Mouse (Mus musculus) midbrain, embryonic 16.5 days (tissue): ENCODE measurements at regions not wholly inside any gene's neighbourhood (a gene's known extent, or its start where the extent isn't known, plus 50 kb on each side); places are given as distances from the start of the nearest gene placed in this dataset.

ENCODE experiments used
- ATAC-seq: fragments of 200-750 bp; cut with Nextera tagmentation; 2 replicates; pipeline ENCODE4 v1.8.0; 2017; ENCODE audit warnings: moderate TSS enrichment
- H3K27ac ChIP-seq: fragments of 300-500 bp; sonication (generic); 2 replicates; pipeline ENCODE4 v1.5.1; 2014; ENCODE audit warnings: mild to moderate bottlenecking, low read length, mixed read lengths
- H3K27me3 ChIP-seq: fragments of 300-500 bp; sonication (generic); 2 replicates; pipeline ENCODE4 v1.6.1; 2014; ENCODE audit warnings: low read depth, low read length, mixed read lengths; ENCODE audit not compliant: control insufficient read depth, insufficient read depth
- H3K36me3 ChIP-seq: fragments of 300-500 bp; sonication (generic); 2 replicates; pipeline ENCODE4 v1.6.1; 2014; ENCODE audit warnings: mild to moderate bottlenecking, low read length, moderate library complexity, mixed read lengths; ENCODE audit not compliant: control insufficient read depth, insufficient read depth
- H3K4me1 ChIP-seq: fragments of 300-500 bp; sonication (generic); 2 replicates; pipeline ENCODE4 v1.6.1; 2014; ENCODE audit warnings: mild to moderate bottlenecking, low read length, mixed read lengths; ENCODE audit not compliant: control insufficient read depth, insufficient read depth
- H3K4me2 ChIP-seq: fragments of 300-500 bp; sonication (generic); 2 replicates; pipeline ENCODE4 v1.6.1; 2014; ENCODE audit warnings: mild to moderate bottlenecking, low read length, mixed read lengths
- H3K4me3 ChIP-seq: fragments of 300-500 bp; sonication (generic); 2 replicates; pipeline ENCODE4 v1.5.1; 2014; ENCODE audit warnings: low read depth, mild to moderate bottlenecking, low read length, moderate library complexity, mixed read lengths
- H3K9ac ChIP-seq: fragments of 300-500 bp; sonication (generic); 2 replicates; pipeline ENCODE4 v1.6.1; 2014; ENCODE audit warnings: low read depth, low read length, mixed read lengths
- H3K9me3 ChIP-seq: fragments of 300-500 bp; sonication (generic); replicated peaks from 2 replicates; pipeline ENCODE4 v1.6.1; 2014; ENCODE audit warnings: mild to moderate bottlenecking, low read length, mixed read lengths; ENCODE audit not compliant: control insufficient read depth, poor library complexity, severe bottlenecking
- WGBS: fragments of 180-500 bp; shearing (Covaris S2); extraction: QIAGEN DNeasy Blood & Tissue Kit; methylation state at CpG from one replicate; pipeline ENCODE4 v1.1.7; 2014; 5-methylcytosine and 5-hydroxymethylcytosine counted together

DNA sequence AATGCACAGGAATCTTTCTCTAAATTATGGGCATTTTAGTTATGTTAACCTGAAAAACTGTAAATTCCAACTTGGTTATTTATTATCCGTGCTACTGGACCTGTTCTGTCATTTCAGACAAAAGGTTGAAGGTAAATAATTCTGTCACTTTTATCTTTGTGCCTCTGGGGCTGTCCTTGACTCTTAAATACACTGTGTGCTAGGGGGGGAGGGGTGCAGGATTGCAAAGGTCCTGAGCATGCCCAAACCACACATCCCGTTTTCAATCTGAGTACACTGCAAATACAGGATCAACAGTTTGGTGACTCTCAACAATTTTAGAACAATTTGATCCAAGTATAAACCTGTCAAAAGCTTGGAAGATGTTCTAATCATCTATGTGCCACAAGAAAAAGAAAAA, 227.4 kb upstream of the Pabpc6 start:
- H3K27me3 ChIP-seq: no peaks in the 10 kb centered on the region
- H3K9ac ChIP-seq: no peak overlapping the region
- no peaks in the 10 kb centered on the region for H3K36me3 ChIP-seq
- no peak overlapping the region for H3K27ac ChIP-seq
- H3K4me3 ChIP-seq: no peak overlapping the region
- 49% methylated on average over 2 of the region's 2 CpGs for WGBS
- no peak for ATAC-seq
- no peaks in the 10 kb centered on the region for H3K4me1 ChIP-seq
- H3K4me2 ChIP-seq: no peak overlapping the region
- H3K9me3 ChIP-seq: no peaks in the 10 kb centered on the region

DNA sequence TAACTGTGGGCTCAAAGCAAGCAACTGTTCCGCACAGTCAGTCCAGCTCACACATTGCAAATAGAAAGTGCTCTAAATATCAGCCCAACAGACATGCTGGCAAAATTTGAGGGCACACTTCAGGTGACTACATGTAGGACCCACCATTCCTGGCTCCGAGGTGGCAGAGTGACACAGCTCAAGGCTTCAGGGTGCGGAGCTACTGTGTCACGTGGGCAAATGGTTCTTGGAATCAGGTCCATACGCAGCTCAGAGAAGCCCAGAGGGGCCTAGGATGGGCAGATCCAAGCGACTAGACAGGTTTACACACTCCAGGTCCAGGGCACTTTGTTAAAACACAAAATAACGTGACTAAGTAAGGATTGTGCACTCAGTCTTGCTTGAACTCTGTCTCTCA, 226.2 kb upstream of the Pabpc6 start:
- no peak for ATAC-seq
- H3K27ac ChIP-seq: no peak overlapping the region
- no peaks in the 10 kb centered on the region for H3K27me3 ChIP-seq
- no peaks in the 10 kb centered on the region for H3K9me3 ChIP-seq
- no peaks in the 10 kb centered on the region for H3K4me1 ChIP-seq
- H3K9ac ChIP-seq: no peak overlapping the region
- no peaks in the 10 kb centered on the region for H3K36me3 ChIP-seq
- H3K4me3 ChIP-seq: no peak overlapping the region
- WGBS: 81% methylated on average over 7 of the region's 7 CpGs
- no peak overlapping the region for H3K4me2 ChIP-seq

DNA sequence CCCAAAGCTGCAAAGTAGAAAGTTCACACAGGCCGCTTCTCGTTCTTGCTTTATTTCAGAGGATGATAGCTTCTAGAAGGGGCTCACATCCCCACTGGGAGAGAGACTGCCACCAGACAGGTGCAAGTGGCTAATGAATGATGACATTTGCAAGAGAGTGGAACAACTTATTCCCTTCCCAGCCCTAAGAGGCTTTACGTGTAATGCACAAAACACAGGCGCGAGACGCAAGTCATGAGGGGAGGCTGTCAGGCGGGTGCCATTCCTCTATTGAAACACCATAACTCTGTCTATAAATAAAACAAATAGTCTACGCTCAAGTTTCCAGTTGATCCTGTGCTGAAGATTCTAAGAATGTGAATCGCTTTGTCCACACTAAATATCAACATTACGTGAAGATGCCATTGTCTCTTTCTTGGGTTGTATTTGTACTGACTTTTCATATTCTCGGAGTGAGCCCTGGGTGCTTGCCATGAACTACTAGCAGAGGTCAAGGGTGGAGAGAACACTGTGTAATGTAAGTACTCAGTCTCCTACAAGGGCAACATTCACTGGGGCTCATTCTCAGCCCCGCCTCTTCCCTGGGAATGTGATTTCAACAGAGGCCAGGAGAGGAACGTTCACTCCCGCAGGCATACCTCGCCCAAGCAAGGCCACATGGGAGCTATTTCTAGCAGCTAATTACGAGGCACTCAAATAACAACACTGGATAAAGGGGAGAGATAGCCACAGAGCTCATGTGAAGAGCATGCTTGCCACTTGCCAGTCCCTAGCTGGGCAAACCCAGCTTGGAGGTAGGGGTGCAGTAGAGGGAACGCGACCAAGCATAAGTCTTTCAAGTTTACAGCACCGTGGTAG, 225.5 kb upstream of the Pabpc6 start:
- no peak overlapping the region for H3K4me3 ChIP-seq
- no peak overlapping the region for H3K4me2 ChIP-seq
- H3K27ac ChIP-seq: no peak overlapping the region
- no peaks in the 10 kb centered on the region for H3K4me1 ChIP-seq
- no peaks in the 10 kb centered on the region for H3K27me3 ChIP-seq
- H3K9ac ChIP-seq: no peak overlapping the region
- ATAC-seq: no peak
- H3K36me3 ChIP-seq: no peaks in the 10 kb centered on the region
- WGBS: 71% methylated on average over 19 of the region's 19 CpGs
- H3K9me3 ChIP-seq: no peaks in the 10 kb centered on the region

DNA sequence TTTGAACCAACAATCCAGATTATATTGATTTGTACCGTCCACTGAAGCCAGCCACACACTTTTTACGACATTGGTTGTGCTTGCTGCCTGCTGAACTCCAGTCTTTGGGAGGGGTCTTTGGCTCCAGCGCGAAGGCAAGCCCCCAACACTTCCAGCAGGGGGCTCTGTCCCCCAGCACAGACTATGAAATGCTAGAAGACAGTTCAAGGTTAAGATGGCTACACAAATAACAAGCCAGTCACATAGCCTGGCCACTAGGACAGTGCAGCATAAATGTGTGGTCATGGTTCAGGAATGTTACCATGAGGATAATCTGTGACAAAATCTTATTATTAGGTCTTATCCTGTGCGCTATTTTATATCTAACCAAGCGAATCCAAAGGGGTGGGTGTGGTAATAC, 224.4 kb upstream of the Pabpc6 start:
- no peak overlapping the region for H3K4me3 ChIP-seq
- no peak overlapping the region for H3K4me2 ChIP-seq
- no peaks in the 10 kb centered on the region for H3K9me3 ChIP-seq
- no peaks in the 10 kb centered on the region for H3K27me3 ChIP-seq
- no peak overlapping the region for H3K9ac ChIP-seq
- H3K27ac ChIP-seq: no peak overlapping the region
- H3K36me3 ChIP-seq: no peaks in the 10 kb centered on the region
- H3K4me1 ChIP-seq: 0 out of 2 replicates have a peak, but pooled peaks cover 2% of the 10 kb centered on the region
- WGBS: 49% methylated on average over 6 of the region's 6 CpGs
- ATAC-seq: no peak

DNA sequence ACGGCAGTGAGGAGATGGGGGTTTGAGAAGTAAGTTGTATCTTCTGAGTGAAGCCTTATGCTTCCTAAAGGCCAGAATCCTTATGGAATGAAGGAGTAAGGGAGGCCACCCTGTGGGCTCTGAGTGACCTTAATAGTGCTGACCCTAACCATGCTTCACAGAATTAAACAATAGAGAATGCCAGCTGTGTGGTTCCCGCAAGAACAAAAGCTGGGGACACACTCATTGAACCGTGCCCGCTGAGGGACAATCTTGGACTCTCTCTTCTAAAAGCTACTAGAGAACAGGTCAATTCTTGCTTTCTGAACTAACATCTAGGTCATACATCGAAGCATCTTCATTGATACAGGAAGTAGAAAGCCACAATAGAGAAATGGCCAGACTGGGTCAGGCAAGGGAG, 223.3 kb upstream of the Pabpc6 start:
- Histone ChIP-seq H3K9ac (no peak overlapping the region), H3K4me2 (no peak overlapping the region), H3K9me3 (no peaks in the 10 kb centered on the region), H3K27me3 (no peaks in the 10 kb centered on the region), H3K4me1 (peaks cover 7% of the 10 kb centered on the region), H3K36me3 (no peaks in the 10 kb centered on the region), H3K27ac (no peak overlapping the region), H3K4me3 (no peak overlapping the region)
- 35% methylated on average over 5 of the region's 5 CpGs for WGBS
- no peak for ATAC-seq

DNA sequence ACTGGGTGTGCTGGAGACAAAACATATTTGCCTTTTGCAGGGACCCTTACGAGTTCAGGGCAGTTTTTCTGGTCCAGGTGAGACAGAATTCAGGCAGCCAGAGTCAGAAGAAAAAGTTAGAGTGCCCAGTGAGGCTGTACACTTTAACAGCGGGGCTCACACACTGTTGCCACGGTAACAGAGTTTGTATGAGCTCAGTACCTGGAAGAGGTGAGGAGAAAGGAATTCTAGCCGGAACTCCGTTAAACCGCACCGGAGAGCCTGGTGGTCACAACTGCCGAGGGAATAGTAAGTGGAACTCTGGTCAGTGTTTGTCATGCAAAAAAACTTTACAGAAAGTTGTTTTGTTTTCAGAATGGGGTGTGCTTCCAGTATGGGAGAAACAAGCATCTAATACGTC, 222.6 kb upstream of the Pabpc6 start:
- WGBS: 66% methylated on average over 9 of the region's 9 CpGs

DNA sequence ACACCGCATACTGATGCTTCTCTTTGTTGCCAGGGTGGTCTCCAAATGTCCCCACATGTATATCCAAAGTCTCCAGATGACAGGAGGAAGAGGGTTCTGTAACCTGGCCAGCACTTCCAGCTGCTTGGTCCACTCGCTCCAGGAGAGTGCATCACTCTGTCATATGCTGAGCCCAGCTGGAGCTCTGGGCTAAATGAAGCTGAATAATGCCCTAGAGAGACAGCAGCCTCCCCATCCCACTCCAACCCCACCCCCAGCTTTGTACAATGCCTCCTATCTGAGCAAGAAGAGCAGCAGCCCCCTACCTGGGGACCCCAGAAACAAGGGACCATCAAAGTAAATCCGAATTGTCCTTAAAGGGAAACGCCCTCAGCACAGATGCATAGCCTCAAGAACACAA, 219.0 kb upstream of the Pabpc6 start:
- ATAC-seq: no peak
- H3K4me2 ChIP-seq: no peak overlapping the region
- H3K27ac ChIP-seq: no peak overlapping the region
- no peak overlapping the region for H3K9ac ChIP-seq
- peaks cover 11% of the 10 kb centered on the region for H3K4me1 ChIP-seq
- WGBS: 54% methylated on average over 4 of the region's 4 CpGs
- no peaks in the 10 kb centered on the region for H3K27me3 ChIP-seq
- H3K9me3 ChIP-seq: no peaks in the 10 kb centered on the region
- H3K4me3 ChIP-seq: no peak overlapping the region
- no peaks in the 10 kb centered on the region for H3K36me3 ChIP-seq

More for the DNA sequence above, 222.6 kb upstream of the Pabpc6 start:
- Histone ChIP-seq H3K9me3 (no peaks in the 10 kb centered on the region), H3K4me2 (no peak overlapping the region), H3K27me3 (no peaks in the 10 kb centered on the region), H3K9ac (no peak overlapping the region), H3K4me3 (no peak overlapping the region), H3K36me3 (no peaks in the 10 kb centered on the region), H3K4me1 (peaks cover 7% of the 10 kb centered on the region), H3K27ac (no peak overlapping the region)
- ATAC-seq: no peak

DNA sequence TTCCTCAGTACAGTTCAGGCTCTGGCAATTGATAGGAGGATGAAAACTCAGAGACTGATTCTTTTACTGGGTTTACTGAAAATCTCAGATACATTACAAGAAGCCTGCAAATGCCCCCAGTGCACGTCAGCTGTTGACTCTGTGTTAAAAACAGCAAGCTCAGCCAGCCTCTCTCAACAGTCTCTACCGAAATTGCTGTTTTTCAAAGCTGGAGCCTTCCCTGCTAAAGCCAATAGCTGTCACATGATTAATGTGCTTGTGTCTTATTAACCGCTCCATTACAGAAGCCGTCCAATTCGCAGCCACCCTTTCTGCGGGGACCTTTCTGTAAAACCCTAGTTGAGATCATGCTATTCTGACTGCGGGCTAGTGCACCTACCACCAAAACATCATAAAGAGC, 215.6 kb upstream of the Pabpc6 start:
- H3K27me3 ChIP-seq: no peaks in the 10 kb centered on the region
- no peak overlapping the region for H3K4me3 ChIP-seq
- no peak overlapping the region for H3K27ac ChIP-seq
- peaks cover 13% of the 10 kb centered on the region for H3K4me1 ChIP-seq
- no peaks in the 10 kb centered on the region for H3K9me3 ChIP-seq
- H3K9ac ChIP-seq: no peak overlapping the region
- H3K4me2 ChIP-seq: no peak overlapping the region
- no peak for ATAC-seq
- H3K36me3 ChIP-seq: no peaks in the 10 kb centered on the region
- 51% methylated on average over 7 of the region's 7 CpGs for WGBS

DNA sequence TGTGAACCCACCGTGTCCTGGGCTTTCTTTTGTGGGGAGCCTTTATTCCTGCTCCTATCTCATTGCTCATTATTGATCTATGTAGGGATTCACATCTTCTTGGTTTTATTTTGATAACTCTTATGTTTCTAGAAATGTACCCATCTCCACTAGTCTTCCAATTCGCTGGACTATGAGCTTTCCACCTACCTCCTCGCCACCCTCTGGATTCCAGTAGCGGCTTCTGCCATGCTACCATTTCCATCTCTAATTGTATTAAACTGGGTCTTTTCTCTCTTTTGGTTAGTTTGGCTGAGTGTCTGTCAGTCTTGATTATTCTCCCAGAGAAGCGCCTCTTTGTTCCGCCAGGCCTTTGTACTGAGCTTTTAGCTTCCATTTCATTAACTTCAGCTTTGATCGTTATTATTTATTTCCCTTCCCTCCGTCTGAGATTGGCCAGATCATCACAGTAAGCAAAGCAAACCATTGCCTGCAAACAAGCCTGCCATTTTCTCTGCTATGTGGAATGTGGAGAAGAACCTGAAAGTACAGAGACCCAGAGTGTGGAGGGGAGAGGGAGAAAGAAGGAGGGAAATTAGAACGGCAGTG, 213.2 kb upstream of the Pabpc6 start:
- WGBS: 15% methylated on average over 9 of the region's 9 CpGs
- no peaks in the 10 kb centered on the region for H3K9me3 ChIP-seq
- no peak overlapping the region for H3K9ac ChIP-seq
- no peak for ATAC-seq
- H3K36me3 ChIP-seq: no peaks in the 10 kb centered on the region
- no peak overlapping the region for H3K4me3 ChIP-seq
- no peak overlapping the region for H3K27ac ChIP-seq
- H3K4me1 ChIP-seq: peaks cover 6% of the 10 kb centered on the region
- no peak overlapping the region for H3K4me2 ChIP-seq
- no peaks in the 10 kb centered on the region for H3K27me3 ChIP-seq
